Mouse (Mus musculus) kidney, adult 2 months (tissue): ENCODE measurements at regions not wholly inside any gene's neighbourhood (a gene's known extent, or its start where the extent isn't known, plus 50 kb on each side); places are given as distances from the start of the nearest gene placed in this dataset.

ENCODE experiments used
- DNase-seq: peaks from one replicate; pipeline ENCODE4 v3.0.0; 2021
- H3K27ac ChIP-seq: fragments of 200-500 bp; 2 replicates; pipeline ENCODE4 v1.5.1; 2012; ENCODE audit warnings: low read depth, low read length, control low read depth, inconsistent platforms; ENCODE audit not compliant: insufficient read depth
- H3K27me3 ChIP-seq: fragments of 200-500 bp; replicated peaks from 2 replicates; pipeline ENCODE4 v1.6.1; 2012; ENCODE audit warnings: mild to moderate bottlenecking, moderate library complexity, low read length, inconsistent platforms; ENCODE audit not compliant: control insufficient read depth, insufficient read depth
- H3K36me3 ChIP-seq: fragments of 200-500 bp; 2 replicates; pipeline ENCODE4 v1.6.1; 2012; ENCODE audit warnings: mild to moderate bottlenecking, moderate library complexity, low read length, inconsistent platforms; ENCODE audit not compliant: control insufficient read depth, insufficient read depth
- H3K4me1 ChIP-seq: fragments of 200-500 bp; 2 replicates; pipeline ENCODE4 v1.6.1; 2011; ENCODE audit warnings: low read length; ENCODE audit not compliant: control insufficient read depth, insufficient read depth
- H3K4me3 ChIP-seq: fragments of 200-500 bp; 2 replicates; pipeline ENCODE4 v1.5.1; 2011; ENCODE audit warnings: mild to moderate bottlenecking, low read depth, low read length, control low read depth; ENCODE audit not compliant: insufficient read depth
- CTCF ChIP-seq: fragments of 200-500 bp; conservative IDR thresholded peaks from 2 replicates; pipeline ENCODE4 v1.5.1; 2011; ENCODE audit warnings: low read depth, mild to moderate bottlenecking, control low read depth, low read length, moderate library complexity, mixed read lengths; ENCODE audit not compliant: insufficient read depth, insufficient read length
- POLR2A ChIP-seq: fragments of 200-500 bp; IDR thresholded peaks from one replicate; pipeline ENCODE4 v1.6.1; 2011; ENCODE audit warnings: low read depth, low read length, control low read depth
- WGBS: fragments of 180-500 bp; shearing (Covaris S2); methylation state at CpG from one replicate; pipeline ENCODE4 v1.1.7; 2018; 5-methylcytosine and 5-hydroxymethylcytosine counted together

DNA sequence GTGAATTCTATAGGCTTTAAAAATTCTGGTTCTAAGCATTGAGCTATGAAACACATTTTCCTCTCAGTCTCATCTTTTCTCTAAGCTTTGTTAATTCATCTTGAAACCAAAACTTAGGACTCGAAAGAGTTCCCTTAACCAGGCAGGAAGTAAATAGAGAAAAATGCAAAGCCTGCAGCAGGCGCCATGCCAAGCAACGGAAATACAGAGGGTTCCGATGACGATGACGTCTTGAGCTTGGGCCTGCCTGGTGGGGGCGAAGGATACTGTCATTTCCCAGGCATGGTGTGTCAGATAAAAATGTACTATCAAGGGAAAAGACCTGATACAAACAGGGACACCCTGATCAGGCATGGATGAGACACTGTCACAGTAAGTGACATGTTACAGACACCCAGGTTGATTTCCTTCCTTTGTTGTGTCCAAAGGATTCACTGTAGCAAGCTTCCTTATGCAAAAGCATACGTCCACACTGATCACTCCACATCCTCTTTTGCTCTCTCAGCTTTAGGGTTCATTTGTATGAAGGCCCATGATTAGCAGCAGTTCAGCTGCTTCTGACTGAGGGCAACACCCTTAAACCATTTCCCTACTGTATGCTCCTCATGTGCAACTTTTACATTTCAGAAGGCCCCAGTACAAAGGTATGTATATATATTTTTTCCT, 135.0 kb downstream of the Cemip2 start:
- Histone ChIP-seq H3K27me3 (no peaks in the 10 kb centered on the region), H3K36me3 (no peaks in the 10 kb centered on the region), H3K4me1 (no peaks in the 10 kb centered on the region; the same call in 1 of the 2 replicates), H3K4me3 (no peak overlapping the region), H3K27ac (peak overlapping the region; percentile 89)
- DNase-seq: peak; percentile 65
- 67% methylated on average over 8 of the region's 8 CpGs for WGBS
- TF ChIP-seq POLR2A (no peak), CTCF (no peak)

DNA sequence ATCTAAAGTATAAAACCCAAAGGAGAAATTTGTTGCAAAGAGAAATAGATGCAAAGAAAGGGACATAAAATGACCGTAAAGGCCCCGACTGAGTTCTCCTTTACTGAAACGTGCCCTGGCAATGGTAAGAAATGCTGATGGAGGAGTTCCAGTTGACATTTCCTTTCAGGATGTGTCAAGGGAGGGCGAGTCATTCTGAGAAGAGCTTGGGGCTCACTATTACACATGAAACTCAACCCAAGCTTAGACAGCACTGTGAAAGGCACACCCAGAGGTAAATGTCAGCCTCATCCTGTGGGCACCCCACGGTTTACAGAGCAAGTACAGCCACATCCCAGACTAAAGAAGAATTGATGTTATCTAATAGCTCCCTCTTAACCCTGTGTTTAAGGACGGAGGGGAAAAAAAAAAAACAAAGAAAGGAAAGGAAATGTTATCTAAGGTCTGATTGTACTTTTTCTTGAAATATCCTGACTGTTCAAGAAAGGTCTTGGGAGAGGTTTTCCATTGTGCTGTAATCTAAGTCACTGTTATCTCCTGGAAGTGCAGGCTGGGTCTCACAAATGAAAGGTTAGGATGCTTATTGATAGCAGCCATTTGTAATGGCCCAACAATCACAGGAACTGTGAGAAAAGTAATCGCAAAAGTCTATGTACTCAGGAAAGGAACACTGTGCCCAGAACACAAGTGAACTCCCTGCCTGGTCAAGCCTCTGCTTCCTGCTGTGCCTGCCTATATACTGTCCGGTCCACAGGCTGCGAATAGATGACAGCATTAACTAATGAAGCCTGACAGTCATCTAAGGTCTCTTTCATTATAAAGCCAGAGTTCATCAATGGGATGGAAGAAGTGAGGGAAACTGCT, 135.8 kb downstream of the Cemip2 start:
- Histone ChIP-seq H3K4me1 (no peaks in the 10 kb centered on the region; the same call in 1 of the 2 replicates), H3K27ac (peak overlapping the region; percentile 73), H3K4me3 (no peak overlapping the region), H3K36me3 (no peaks in the 10 kb centered on the region), H3K27me3 (no peaks in the 10 kb centered on the region)
- TF ChIP-seq CTCF (no peak), POLR2A (no peak)
- DNase-seq: peak; percentile 52
- WGBS: 33% methylated on average over 9 of the region's 9 CpGs

DNA sequence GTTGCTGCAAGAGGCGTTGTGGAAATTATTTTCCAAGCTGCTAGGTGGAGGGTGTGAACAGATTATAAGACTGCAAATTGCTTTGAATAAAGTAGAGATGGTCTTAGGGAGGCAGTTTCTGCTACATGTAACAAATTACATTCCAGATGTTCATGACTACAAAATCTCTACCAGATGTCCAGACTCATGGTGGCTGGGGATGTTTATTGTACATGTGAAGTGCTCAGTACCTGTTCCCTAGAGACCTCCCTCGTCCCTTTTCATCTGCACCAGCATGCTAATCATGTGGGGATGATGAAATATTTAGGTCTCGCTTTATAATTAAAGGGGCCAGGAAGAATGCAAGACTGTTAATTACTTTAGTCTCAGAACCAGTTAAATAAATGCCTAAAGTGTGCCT, 136.5 kb downstream of the Cemip2 start:
- no peaks in the 10 kb centered on the region for H3K36me3 ChIP-seq
- DNase-seq: no peak
- no peaks in the 10 kb centered on the region for H3K27me3 ChIP-seq
- H3K27ac ChIP-seq: peak overlapping the region; percentile 73
- TF ChIP-seq POLR2A (no peak), CTCF (no peak)
- no peak overlapping the region for H3K4me3 ChIP-seq
- 70% methylated on average over 3 of the region's 3 CpGs for WGBS
- H3K4me1 ChIP-seq: no peaks in the 10 kb centered on the region; the same call in 1 of the 2 replicates

DNA sequence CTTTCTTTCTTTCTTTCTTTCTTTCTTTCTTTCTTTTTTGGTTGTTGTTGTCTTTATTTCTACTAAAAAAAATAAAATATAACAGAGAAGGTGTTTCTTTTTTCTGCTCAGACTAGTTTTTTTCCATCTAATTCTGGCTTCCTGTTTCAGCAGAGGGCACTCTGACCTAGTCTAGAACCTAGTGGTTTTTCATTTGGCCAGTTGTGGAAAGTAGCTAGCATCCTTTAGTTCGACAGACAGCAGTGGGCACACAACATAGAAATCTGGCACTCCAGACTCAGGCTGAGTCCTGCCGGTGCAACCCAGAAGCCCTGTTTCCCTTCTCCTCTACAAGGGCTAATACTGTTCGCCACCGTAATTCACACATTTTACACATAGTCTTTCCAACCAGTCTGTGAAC, 140.0 kb downstream of the Cemip2 start:
- 79% methylated on average over 4 of the region's 4 CpGs for WGBS
- H3K27ac ChIP-seq: no peak overlapping the region
- DNase-seq: no peak
- TF ChIP-seq CTCF (no peak), POLR2A (no peak)
- H3K27me3 ChIP-seq: no peaks in the 10 kb centered on the region
- H3K4me3 ChIP-seq: no peak overlapping the region
- no peaks in the 10 kb centered on the region; the same call in 1 of the 2 replicates for H3K4me1 ChIP-seq
- H3K36me3 ChIP-seq: no peaks in the 10 kb centered on the region

DNA sequence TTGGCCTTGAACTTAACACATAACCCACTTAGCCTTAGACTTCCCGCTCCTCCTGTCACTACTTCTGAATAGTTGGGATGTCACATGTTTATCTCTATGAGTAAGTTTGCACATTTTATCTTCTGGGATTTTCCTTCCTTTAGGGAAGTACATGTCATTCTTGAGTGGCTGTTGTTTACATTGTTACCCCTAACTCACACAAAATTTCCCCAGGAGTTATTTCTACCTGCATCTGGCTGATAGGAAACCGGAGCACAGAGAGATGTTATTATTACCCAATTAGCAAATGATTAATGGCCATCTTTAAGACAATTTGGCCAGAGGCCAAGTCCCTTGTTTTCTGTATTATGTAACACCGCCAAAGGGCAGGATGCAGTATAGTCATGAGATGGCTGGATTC, 140.9 kb downstream of the Cemip2 start:
- no peak overlapping the region for H3K4me3 ChIP-seq
- WGBS: 48% methylated on average over 3 of the region's 3 CpGs

DNA sequence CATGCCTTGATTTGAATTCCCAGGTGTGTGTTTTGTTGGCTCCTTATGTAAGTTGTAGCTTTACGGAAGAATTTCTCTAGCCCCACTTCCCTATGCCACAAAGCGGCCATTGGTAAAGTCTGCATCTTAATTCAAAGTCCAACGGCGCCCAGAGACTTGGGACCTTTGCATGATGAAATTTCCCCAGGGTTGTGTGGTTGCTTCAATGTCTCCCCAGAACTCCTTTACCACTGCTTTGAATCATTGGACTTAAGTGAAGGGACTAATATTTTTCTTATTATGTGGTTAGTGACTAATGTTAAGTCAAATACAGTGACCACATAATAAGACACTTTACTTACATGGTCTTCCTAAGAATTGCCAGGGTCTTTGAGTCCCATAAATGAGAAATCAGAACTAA, 162.0 kb downstream of the Cemip2 start:
- H3K4me1 ChIP-seq: no peaks in the 10 kb centered on the region
- DNase-seq: no peak
- no peak overlapping the region for H3K4me3 ChIP-seq
- no peak for TF ChIP-seq CTCF
- TF ChIP-seq POLR2A: no peak
- H3K27ac ChIP-seq: no peak overlapping the region
- no peaks in the 10 kb centered on the region for H3K27me3 ChIP-seq
- H3K36me3 ChIP-seq: no peaks in the 10 kb centered on the region
- 96% methylated on average over 4 of the region's 4 CpGs for WGBS

More for the DNA sequence above, 140.9 kb downstream of the Cemip2 start:
- DNase-seq: no peak
- TF ChIP-seq POLR2A: no peak
- TF ChIP-seq CTCF: no peak
- Histone ChIP-seq H3K4me1 (no peaks in the 10 kb centered on the region), H3K27ac (no peak overlapping the region), H3K36me3 (no peaks in the 10 kb centered on the region), H3K27me3 (no peaks in the 10 kb centered on the region)

DNA sequence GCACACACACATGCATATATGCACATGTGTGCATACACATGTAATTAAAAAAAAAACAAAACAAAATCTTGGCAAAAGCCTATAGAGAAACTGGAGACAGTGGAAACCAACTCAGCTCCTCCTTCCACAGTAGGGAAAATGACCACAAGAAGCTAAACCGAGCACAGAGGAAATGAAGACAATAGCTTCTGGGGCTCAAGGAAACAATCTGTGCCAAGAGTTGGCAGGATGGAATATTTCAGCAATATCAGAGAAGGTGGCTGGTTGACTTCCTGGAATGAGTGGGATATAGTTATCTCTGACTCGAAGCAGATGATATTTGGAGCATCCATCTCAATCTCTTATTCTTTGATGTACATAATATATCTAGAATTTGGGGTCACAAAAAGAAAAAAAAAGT, 163.6 kb downstream of the Cemip2 start:
- WGBS: 54% methylated on average over 2 of the region's 2 CpGs
- Histone ChIP-seq H3K27ac (peak overlapping the region; percentile 59), H3K4me1 (no peaks in the 10 kb centered on the region), H3K36me3 (no peaks in the 10 kb centered on the region), H3K27me3 (no peaks in the 10 kb centered on the region), H3K4me3 (no peak overlapping the region)
- no peak for TF ChIP-seq CTCF
- no peak for TF ChIP-seq POLR2A
- DNase-seq: peak; percentile 55
